Mouse (Mus musculus) R1 (cell line): Measurements from ENCODE around the gene Ern2.

Experiments used
- DNase-seq: peaks from one replicate; pipeline ENCODE4 v3.0.0-alpha.2; 2018; ENCODE audit warnings: low read depth, low spot score

Gene Ern2

GRCm38 (mm10) chr7:122186043-122186442 lies at the start of gene Ern2:
Ern2 (minus strand) TSS chr7:122186207.
- DNase-seq: no peak

- DNase-seq: no peak
These were observed 44.9 kb upstream of the Ern2 start for GRCm38 (mm10) chr7:122230866-122231265.

GRCm38 (mm10) chr7:122229916-122230315 lies 43.9 kb upstream of the Ern2 start:
- peak; percentile 59 for DNase-seq

GRCm38 (mm10) chr7:122229306-122229705 lies 43.3 kb upstream of the Ern2 start:
- DNase-seq: peak; percentile 79

GRCm38 (mm10) chr7:122226744-122227143 lies 40.7 kb upstream of the Ern2 start:
- DNase-seq: no peak

GRCm38 (mm10) chr7:122226020-122226742 lies 40.2 kb upstream of the Ern2 start:
- DNase-seq: no peak

GRCm38 (mm10) chr7:122219315-122219801 lies 33.4 kb upstream of the Ern2 start, which contains the start of gene Chp2:
Chp2 (plus strand) TSS chr7:122219496.
- no peak for DNase-seq

- DNase-seq: no peak
These were observed 22.4 kb upstream of the Ern2 start for GRCm38 (mm10) chr7:122208276-122209021.

GRCm38 (mm10) chr7:122206121-122206520 lies 20.1 kb upstream of the Ern2 start:
- DNase-seq: no peak

- no peak for DNase-seq
These were observed 17.9 kb upstream of the Ern2 start for GRCm38 (mm10) chr7:122203936-122204335.

GRCm38 (mm10) chr7:122199296-122199695 lies 13.3 kb upstream of the Ern2 start:
- peak; percentile 60 for DNase-seq

- peak; percentile 85 for DNase-seq
These were observed 11.3 kb upstream of the Ern2 start for GRCm38 (mm10) chr7:122197306-122197705.

GRCm38 (mm10) chr7:122196771-122197170 lies 10.8 kb upstream of the Ern2 start:
- peak; percentile 15 for DNase-seq

- DNase-seq: peak; percentile 30
These were observed 7.9 kb upstream of the Ern2 start for GRCm38 (mm10) chr7:122193919-122194318.

GRCm38 (mm10) chr7:122191097-122191496 lies 5.1 kb upstream of the Ern2 start:
- peak; percentile 80 for DNase-seq

- DNase-seq: peak; percentile 84
These were observed 3.5 kb upstream of the Ern2 start for GRCm38 (mm10) chr7:122189484-122189883.

- DNase-seq: no peak
These were observed 1.4 kb downstream of the Ern2 start for GRCm38 (mm10) chr7:122184569-122184968.

- DNase-seq: no peak
These were observed 5.3 kb downstream of the Ern2 start for GRCm38 (mm10) chr7:122180720-122181119.

- DNase-seq: no peak
These were observed 14.4 kb downstream of the Ern2 start for GRCm38 (mm10) chr7:122171613-122172012.

- no peak for DNase-seq
These were observed 15.3 kb downstream of the Ern2 start for GRCm38 (mm10) chr7:122170705-122171104.

GRCm38 (mm10) chr7:122167203-122167602 lies 18.8 kb downstream of the Ern2 start:
- DNase-seq: no peak

- DNase-seq: no peak
These were observed 22.2 kb downstream of the Ern2 start for GRCm38 (mm10) chr7:122163766-122164165.

- DNase-seq: peak; percentile 39
These were observed 26.0 kb downstream of the Ern2 start for GRCm38 (mm10) chr7:122160037-122160436.
